Mouse (Mus musculus) adrenal gland (tissue): ENCODE results near the gene Grk6.

ENCODE experiments used
- intact Hi-C: fragments of 180-260 bp; cut with DNase I; formaldehyde crosslinking; loops from one replicate; pipeline ENCODE4 v1.15.1; 2025

Grk6 gene

GRCm38 (mm10) chr13:55482542-55482941 is 37.7 kb downstream of the Grk6 start:
- intact Hi-C loops: no loop called here

GRCm38 (mm10) chr13:55483071-55483470 is 38.2 kb downstream of the Grk6 start:
- intact Hi-C loops: no loop called here

- intact Hi-C loops: no loop called here
These were observed 38.7 kb downstream of the Grk6 start for GRCm38 (mm10) chr13:55483593-55483992.

GRCm38 (mm10) chr13:55484520-55485088 is 39.7 kb downstream of the Grk6 start:
- intact Hi-C loops: no loop called here

- intact Hi-C loops: no loop called here
These were observed 41.3 kb downstream of the Grk6 start for GRCm38 (mm10) chr13:55486029-55486794.

- intact Hi-C loops: no loop called here
These were observed 42.2 kb downstream of the Grk6 start for GRCm38 (mm10) chr13:55486916-55487577.

- intact Hi-C loops: no loop called here
These were observed 43.0 kb downstream of the Grk6 start, which contains the start of gene Dbn1 for GRCm38 (mm10) chr13:55487578-55488498. TSS of gene Dbn1 (minus strand) at chr13:55488111.

GRCm38 (mm10) chr13:55494257-55494656 is 49.4 kb downstream of the Grk6 start:
- intact Hi-C loops: no loop called here

- intact Hi-C loops: no loop called here
These were observed 50.2 kb downstream of the Grk6 start for GRCm38 (mm10) chr13:55494883-55495621.

- intact Hi-C loops: no loop called here
These were observed 50.8 kb downstream of the Grk6 start for GRCm38 (mm10) chr13:55495702-55496101.

GRCm38 (mm10) chr13:55496661-55497060 is 51.8 kb downstream of the Grk6 start:
- intact Hi-C loops: no loop called here

- intact Hi-C loops: no loop called here
These were observed 54.0 kb downstream of the Grk6 start for GRCm38 (mm10) chr13:55498906-55499305.

GRCm38 (mm10) chr13:55500575-55500974 is 55.7 kb downstream of the Grk6 start:
- intact Hi-C loops: no loop called here

GRCm38 (mm10) chr13:55502405-55502804 is 57.5 kb downstream of the Grk6 start:
- intact Hi-C loops: no loop called here

GRCm38 (mm10) chr13:55504390-55504789 is 59.5 kb downstream of the Grk6 start:
- intact Hi-C loops: no loop called here

- intact Hi-C loops: no loop called here
These were observed 60.9 kb downstream of the Grk6 start for GRCm38 (mm10) chr13:55505810-55506209.

- intact Hi-C loops: no loop called here
These were observed 61.8 kb downstream of the Grk6 start for GRCm38 (mm10) chr13:55506697-55507096.

GRCm38 (mm10) chr13:55507877-55508276 is 63.0 kb downstream of the Grk6 start:
- intact Hi-C loops: no loop called here

- intact Hi-C loops: no loop called here
These were observed 63.7 kb downstream of the Grk6 start for GRCm38 (mm10) chr13:55508531-55508930.

GRCm38 (mm10) chr13:55510332-55510667 is 65.4 kb downstream of the Grk6 start:
- intact Hi-C loops: no loop called here
